Mouse (Mus musculus) heart, adult 8-10 months (tissue): Measurements from ENCODE around the gene Ciz1. TPM values are rescaled to one million over a fixed set of nuclear protein-coding genes. Genes with fewer than 3 reads are reported as not detected.

Experiments used
- DNase-seq: peaks from one replicate; pipeline ENCODE4 v3.0.0; 2022; ENCODE audit warnings: low spot score
- total RNA-seq, 4 experiments: library from RNA; stranded (reverse); gene quantifications; 2 replicates each; pipeline ENCODE4 v1.2.4; 2022

Ciz1 gene
- 10 to 100 TPM; 25.8 to 34.9 (median 28.0) TPM for total RNA-seq

- no peak for DNase-seq
These were observed at the start of gene Ciz1 for GRCm38 (mm10) chr2:32352151-32353006. TSS of gene Ciz1 (plus strand) at chr2:32352327.

- DNase-seq: no peak
These were observed 49.2 kb upstream of the Ciz1 start for GRCm38 (mm10) chr2:32302952-32303351.

- no peak for DNase-seq
These were observed 47.8 kb upstream of the Ciz1 start for GRCm38 (mm10) chr2:32304145-32304832.

GRCm38 (mm10) chr2:32305668-32306067 is 46.5 kb upstream of the Ciz1 start:
- DNase-seq: no peak

GRCm38 (mm10) chr2:32306176-32306575 is 46.0 kb upstream of the Ciz1 start:
- DNase-seq: no peak

GRCm38 (mm10) chr2:32307247-32307798 is 44.8 kb upstream of the Ciz1 start:
- DNase-seq: no peak

- no peak for DNase-seq
These were observed 44.0 kb upstream of the Ciz1 start for GRCm38 (mm10) chr2:32307941-32308760.

GRCm38 (mm10) chr2:32308870-32309568 is 43.1 kb upstream of the Ciz1 start:
- DNase-seq: no peak

- DNase-seq: no peak
These were observed 41.9 kb upstream of the Ciz1 start for GRCm38 (mm10) chr2:32310096-32310845.

GRCm38 (mm10) chr2:32311443-32312317 is 40.4 kb upstream of the Ciz1 start:
- DNase-seq: no peak

- DNase-seq: no peak
These were observed 39.7 kb upstream of the Ciz1 start for GRCm38 (mm10) chr2:32312318-32312964.

GRCm38 (mm10) chr2:32314831-32315230 is 37.3 kb upstream of the Ciz1 start:
- DNase-seq: no peak

- peak; percentile 28 for DNase-seq
These were observed 36.4 kb upstream of the Ciz1 start for GRCm38 (mm10) chr2:32315751-32316150.

- DNase-seq: no peak
These were observed 35.1 kb upstream of the Ciz1 start for GRCm38 (mm10) chr2:32316887-32317656.

GRCm38 (mm10) chr2:32317791-32318417 is 34.2 kb upstream of the Ciz1 start:
- DNase-seq: peak; percentile 63

GRCm38 (mm10) chr2:32318709-32319585 is 33.2 kb upstream of the Ciz1 start:
- no peak for DNase-seq
